Mouse (Mus musculus) hindbrain, embryonic 10.5 days (tissue): ENCODE measurements around the gene Arid5b. TPM values are rescaled to one million over a fixed set of nuclear protein-coding genes. Genes with fewer than 3 reads are reported as not detected.
A peak's percentile ranks its signal among the peaks of the same experiment; 100 is the strongest.

Source experiments
- DNase-seq: peaks from one replicate; pipeline ENCODE4 v3.0.0-alpha.2; 2017; ENCODE audit warnings: low spot score
- H3K27ac ChIP-seq: fragments of 300-500 bp; sonication (generic); 2 replicates; pipeline ENCODE4 v1.5.1; 2016; ENCODE audit warnings: mild to moderate bottlenecking, moderate library complexity
- H3K27me3 ChIP-seq: fragments of 300-500 bp; sonication (generic); 2 replicates; pipeline ENCODE4 v1.6.1; 2016; ENCODE audit warnings: mild to moderate bottlenecking; ENCODE audit not compliant: poor library complexity, insufficient read depth, severe bottlenecking
- H3K36me3 ChIP-seq: fragments of 300-500 bp; sonication (generic); 2 replicates; pipeline ENCODE4 v1.6.1; 2016; ENCODE audit warnings: mild to moderate bottlenecking, moderate library complexity
- H3K4me1 ChIP-seq: fragments of 300-500 bp; sonication (generic); replicated peaks from 2 replicates; pipeline ENCODE4 v1.6.1; 2016; ENCODE audit warnings: mild to moderate bottlenecking
- H3K4me3 ChIP-seq: fragments of 300-500 bp; sonication (generic); 2 replicates; pipeline ENCODE4 v1.5.1; 2016; ENCODE audit warnings: mild to moderate bottlenecking, moderate library complexity
- H3K9me3 ChIP-seq: fragments of 300-500 bp; sonication (generic); 2 replicates; pipeline ENCODE4 v1.6.1; 2016; ENCODE audit warnings: mild to moderate bottlenecking, moderate library complexity
- WGBS: fragments of 180-500 bp; shearing (Covaris S2); methylation state at CpG from one replicate; pipeline ENCODE4 v1.1.7; 2016; 5-methylcytosine and 5-hydroxymethylcytosine counted together
- polyA plus RNA-seq: library from polyadenylated mRNA; unstranded; fragments of >200 nt; fragmentation: Nextera tagmentation; extraction: Ambion mirVana; gene quantifications from 2 replicates; pipeline ENCODE4 v1.2.1, GENCODE M21; 2016

The Arid5b gene
- polyA plus RNA-seq, 1 experiment from 2014 or later = 14.2 TPM

DNA sequence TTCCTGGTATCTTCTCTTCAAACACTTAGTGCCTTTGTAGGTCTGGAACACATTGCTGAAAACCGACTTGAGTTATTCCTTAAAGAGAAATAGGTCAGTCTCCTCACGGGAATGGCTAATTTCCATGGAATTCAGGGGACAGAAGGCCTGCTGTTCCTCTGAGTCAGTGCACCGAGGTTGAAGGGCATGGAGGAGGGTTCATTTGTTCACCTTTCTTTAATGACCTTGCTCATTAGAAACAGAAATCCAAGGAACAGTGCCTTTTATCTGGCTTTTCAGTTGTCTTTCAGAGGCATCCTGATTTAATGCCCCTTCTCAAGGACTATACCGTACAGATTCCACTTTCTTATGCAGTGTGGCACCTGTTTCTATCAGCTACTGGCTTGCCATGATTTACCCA is 18.9 kb downstream of the Arid5b start:
- no peaks in the 10 kb centered on the region; the same call in 1 of the 2 replicates for H3K36me3 ChIP-seq
- no peak overlapping the region for H3K27ac ChIP-seq
- H3K27me3 ChIP-seq = no peaks in the 10 kb centered on the region
- H3K4me1 ChIP-seq = no peaks in the 10 kb centered on the region
- no peaks in the 10 kb centered on the region for H3K9me3 ChIP-seq
- H3K4me3 ChIP-seq = no peak overlapping the region
- 61% methylated on average over 4 of the region's 4 CpGs for WGBS
- DNase-seq = no peak

DNA sequence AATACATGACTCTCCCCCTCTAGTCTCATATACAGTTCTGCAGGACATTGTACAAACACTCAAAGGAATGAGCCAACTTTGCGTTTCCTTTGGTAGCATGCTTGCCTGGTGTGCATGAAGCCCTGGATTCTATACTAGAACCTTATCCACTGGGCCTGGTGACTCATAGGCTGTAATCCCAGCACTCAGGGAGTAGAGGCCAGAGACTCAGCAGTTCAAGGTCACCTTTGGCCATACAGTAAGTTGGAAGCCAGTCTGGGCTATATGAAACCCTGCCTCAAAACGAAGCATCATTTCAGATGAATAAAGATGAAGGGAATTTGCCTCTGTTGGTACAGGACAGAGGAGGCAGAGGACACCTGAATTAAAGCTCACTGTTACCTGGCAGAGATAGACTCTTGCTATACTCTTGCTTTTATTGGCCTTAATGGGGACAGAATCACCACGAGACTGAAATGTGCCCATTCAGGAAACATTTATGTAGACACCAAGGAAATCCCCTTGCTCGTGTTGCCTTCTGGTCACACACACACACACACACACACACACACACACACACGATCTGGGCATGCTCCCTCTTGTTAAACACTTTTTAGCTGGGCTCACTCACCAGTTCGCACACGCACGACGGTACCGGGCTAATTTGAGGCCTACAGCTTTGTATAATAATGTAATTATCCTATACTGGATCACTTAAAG is 21.0 kb downstream of the Arid5b start:
- H3K36me3 ChIP-seq = 0 out of 2 replicates have a peak, but pooled peaks cover 2% of the 10 kb centered on the region
- 92% methylated on average over 10 of the region's 10 CpGs for WGBS
- DNase-seq = no peak
- H3K9me3 ChIP-seq = no peaks in the 10 kb centered on the region
- 0 out of 2 replicates have a peak, but pooled peaks cover 5% of the 10 kb centered on the region for H3K4me1 ChIP-seq
- no peaks in the 10 kb centered on the region for H3K27me3 ChIP-seq
- no peak overlapping the region for H3K27ac ChIP-seq
- no peak overlapping the region for H3K4me3 ChIP-seq

DNA sequence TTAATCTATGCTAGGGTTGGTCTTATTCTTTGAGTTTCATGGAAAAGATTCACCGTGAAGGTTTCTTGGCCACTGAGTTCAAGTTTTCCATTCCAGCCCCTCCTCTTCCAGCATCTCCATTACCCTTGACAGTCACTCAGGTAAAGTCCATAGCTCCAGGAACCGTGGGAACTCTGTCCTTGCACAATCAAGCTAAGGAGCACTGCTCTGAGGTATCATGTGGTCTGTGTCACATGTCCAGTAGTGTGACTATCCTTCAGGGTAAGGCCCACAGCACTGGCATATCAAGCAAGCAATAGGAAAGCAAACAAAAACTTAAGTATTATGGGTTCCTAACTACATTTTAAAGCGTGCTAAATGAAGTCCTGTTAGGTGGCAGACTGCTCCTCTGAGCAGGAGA is 22.4 kb downstream of the Arid5b start:
- DNase-seq = no peak
- 88% methylated on average over 3 of the region's 3 CpGs for whole genome bisulfite sequencing
- no peak overlapping the region for H3K27ac ChIP-seq
- H3K36me3 ChIP-seq = 0 out of 2 replicates have a peak, but pooled peaks cover 5% of the 10 kb centered on the region
- no peaks in the 10 kb centered on the region for H3K27me3 ChIP-seq
- H3K9me3 ChIP-seq = no peaks in the 10 kb centered on the region
- H3K4me3 ChIP-seq = no peak overlapping the region
- 0 out of 2 replicates have a peak, but pooled peaks cover 5% of the 10 kb centered on the region for H3K4me1 ChIP-seq

DNA sequence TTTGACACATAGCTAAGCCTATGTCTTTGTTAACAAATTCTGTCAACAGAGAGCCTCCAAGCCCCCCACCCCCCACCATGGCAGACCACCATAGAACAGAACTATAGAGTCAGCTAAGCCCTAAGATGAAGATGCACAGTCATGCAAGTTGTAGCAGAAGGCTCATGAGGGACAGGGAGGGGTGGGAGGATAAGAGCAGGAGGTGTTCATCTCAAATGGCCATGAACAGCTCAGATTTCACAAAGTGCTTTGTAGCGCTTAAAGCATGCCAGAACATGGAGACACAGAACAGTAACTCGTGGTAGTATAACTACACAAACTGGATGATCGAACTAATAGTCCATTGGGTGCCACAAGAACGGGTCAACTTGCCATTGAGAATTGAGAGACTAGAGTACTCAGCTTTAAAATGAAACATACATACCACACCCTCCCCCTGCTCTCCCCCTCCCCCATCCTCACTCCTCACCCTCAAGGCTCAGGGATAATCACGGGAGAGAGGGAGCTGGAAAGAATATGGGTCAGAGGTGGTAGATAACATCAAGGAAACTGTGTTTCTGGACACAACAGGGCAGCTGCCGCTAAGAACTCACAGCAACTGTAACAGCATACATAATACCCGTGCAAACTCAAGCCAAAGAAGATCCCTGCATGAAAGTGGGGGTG is 25.0 kb downstream of the Arid5b start:
- H3K9me3 ChIP-seq = no peaks in the 10 kb centered on the region
- WGBS = 83% methylated on average over 7 of the region's 7 CpGs
- peaks cover 15% of the 10 kb centered on the region for H3K4me1 ChIP-seq
- H3K36me3 ChIP-seq = 0 out of 2 replicates have a peak, but pooled peaks cover 5% of the 10 kb centered on the region
- no peak for DNase-seq
- no peaks in the 10 kb centered on the region for H3K27me3 ChIP-seq
- H3K4me3 ChIP-seq = no peak overlapping the region
- no peak overlapping the region for H3K27ac ChIP-seq

DNA sequence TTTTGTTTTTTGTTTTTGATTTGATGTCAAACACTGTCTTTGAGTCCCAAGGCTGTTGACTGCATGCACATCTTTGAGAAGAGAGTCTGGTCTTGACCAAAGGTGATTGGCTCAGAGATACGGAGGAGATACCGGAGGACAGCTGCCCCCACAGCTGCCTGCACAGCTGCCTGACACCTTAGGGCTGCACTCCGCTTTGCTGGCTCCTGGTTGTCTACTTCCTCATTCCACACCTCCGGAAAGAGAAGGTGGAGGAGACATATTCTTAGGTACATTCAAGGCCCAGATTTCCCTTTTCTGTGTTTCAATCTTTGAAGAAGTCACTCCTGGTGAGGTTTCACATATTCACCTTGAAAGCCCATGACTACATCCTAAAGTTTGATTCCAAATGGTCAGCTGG is 25.9 kb downstream of the Arid5b start:
- H3K9me3 ChIP-seq = no peaks in the 10 kb centered on the region
- H3K27me3 ChIP-seq = no peaks in the 10 kb centered on the region
- no peak overlapping the region for H3K27ac ChIP-seq
- peaks cover 18% of the 10 kb centered on the region for H3K4me1 ChIP-seq
- DNase-seq = no peak
- WGBS = 94% methylated on average over 4 of the region's 4 CpGs
- H3K4me3 ChIP-seq = no peak overlapping the region
- 0 out of 2 replicates have a peak, but pooled peaks cover 5% of the 10 kb centered on the region for H3K36me3 ChIP-seq

DNA sequence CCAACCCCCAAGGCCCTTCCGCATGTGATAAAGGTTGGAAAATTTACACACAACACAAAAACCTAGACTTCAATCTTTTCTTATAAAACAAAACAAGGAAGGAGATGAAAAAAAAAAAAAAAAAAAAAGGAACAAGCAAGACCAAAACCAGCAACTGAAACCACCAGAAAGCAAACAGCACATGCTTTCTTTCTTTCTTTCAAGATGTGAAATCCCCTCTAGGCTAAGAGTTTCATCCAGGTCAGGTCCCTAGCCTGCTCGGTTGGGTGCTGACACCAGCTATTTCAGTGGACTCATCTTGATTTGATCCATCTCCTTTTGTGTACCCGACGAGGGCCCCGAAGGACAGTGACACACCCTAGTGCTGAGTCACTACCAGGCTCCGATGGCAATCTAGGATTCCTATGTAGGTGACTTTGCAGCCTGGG is 29.2 kb downstream of the Arid5b start:
- Histone ChIP-seq H3K27ac (peak overlapping the region; percentile 40; the same call in 1 of the 2 replicates), H3K9me3 (no peaks in the 10 kb centered on the region), H3K4me3 (no peak overlapping the region), H3K36me3 (0 out of 2 replicates have a peak, but pooled peaks cover 5% of the 10 kb centered on the region), H3K4me1 (peaks cover 18% of the 10 kb centered on the region), H3K27me3 (no peaks in the 10 kb centered on the region)
- DNase-seq = peak; percentile 4
- WGBS = 55% methylated on average over 6 of the region's 6 CpGs

DNA sequence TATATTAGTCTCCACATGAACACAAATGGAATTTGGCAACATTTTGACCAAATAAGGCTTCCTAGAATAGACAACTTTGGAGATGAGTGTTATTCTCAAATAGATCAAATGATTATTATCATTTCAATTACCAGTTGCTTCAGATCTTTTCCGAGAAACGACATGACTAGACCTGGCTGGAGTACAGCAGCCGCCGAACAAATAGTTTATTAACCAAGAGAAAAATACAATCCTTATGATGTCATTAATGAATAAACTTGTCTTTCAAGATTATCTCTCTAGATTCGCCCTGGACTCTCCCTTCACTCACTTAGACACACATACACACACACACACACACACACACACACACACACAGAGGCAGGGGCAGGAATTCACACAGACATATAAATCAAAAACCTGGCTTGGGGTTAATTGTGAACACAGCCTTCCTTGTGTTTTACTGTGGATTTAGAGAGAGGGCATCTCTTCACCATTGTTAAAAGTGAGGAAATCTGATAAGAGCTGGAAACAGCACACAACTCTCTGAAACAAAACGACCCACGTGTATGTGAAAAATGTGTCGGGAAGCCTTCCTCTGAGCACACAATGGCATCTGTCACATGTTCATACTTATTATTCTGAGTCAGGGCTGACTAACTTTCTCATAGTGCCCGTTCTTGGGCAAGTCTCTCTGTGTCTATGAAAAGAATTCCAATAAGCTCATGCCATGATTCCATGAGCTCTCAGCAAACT is 30.1 kb downstream of the Arid5b start:
- H3K36me3 ChIP-seq = 0 out of 2 replicates have a peak, but pooled peaks cover 5% of the 10 kb centered on the region
- H3K9me3 ChIP-seq = no peaks in the 10 kb centered on the region
- peak overlapping the region; percentile 47; the same call in 1 of the 2 replicates for H3K27ac ChIP-seq
- no peak overlapping the region for H3K4me3 ChIP-seq
- peaks cover 13% of the 10 kb centered on the region for H3K4me1 ChIP-seq
- WGBS = 64% methylated on average over 9 of the region's 9 CpGs
- no peaks in the 10 kb centered on the region for H3K27me3 ChIP-seq
- no peak for DNase-seq

DNA sequence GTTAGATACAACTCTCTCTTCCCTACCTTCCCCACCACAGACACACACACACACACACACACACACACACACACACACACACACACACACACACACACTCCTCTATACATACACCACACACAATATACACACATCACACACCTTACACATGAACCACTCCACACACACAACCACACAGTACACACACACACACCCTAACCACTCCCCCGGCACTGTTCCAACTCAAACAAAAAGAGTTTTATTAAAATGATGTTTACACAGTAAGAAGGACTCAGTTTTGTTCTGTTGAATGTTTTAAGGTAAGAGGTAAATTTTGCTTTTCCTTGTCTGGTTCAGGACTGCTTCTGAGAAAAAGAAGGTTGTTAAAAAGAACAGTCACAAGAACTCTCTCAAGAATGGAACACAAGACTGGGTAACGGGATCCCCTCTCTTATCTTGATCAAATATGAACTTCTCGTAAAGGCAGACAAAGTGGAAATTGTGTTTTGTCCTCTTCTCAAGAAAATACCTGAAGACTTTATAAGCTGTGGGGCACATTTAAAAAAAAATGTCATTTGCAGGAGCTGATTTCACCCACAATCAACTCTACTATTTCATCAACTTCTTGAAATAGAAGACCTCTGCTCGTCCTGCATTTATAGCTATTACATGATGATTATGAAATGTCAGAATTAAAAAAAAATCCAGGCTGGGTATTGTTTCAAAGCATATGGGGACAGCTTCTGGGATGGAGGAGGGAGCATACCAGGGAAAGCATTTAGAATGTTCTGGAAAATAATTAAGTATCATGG is 30.9 kb downstream of the Arid5b start:
- Histone ChIP-seq H3K36me3 (peaks cover 9% of the 10 kb centered on the region), H3K4me3 (no peak overlapping the region), H3K4me1 (peaks cover 13% of the 10 kb centered on the region), H3K9me3 (no peaks in the 10 kb centered on the region), H3K27me3 (no peaks in the 10 kb centered on the region), H3K27ac (no peak overlapping the region)
- DNase-seq = no peak
- WGBS = 92% methylated on average over 4 of the region's 4 CpGs

DNA sequence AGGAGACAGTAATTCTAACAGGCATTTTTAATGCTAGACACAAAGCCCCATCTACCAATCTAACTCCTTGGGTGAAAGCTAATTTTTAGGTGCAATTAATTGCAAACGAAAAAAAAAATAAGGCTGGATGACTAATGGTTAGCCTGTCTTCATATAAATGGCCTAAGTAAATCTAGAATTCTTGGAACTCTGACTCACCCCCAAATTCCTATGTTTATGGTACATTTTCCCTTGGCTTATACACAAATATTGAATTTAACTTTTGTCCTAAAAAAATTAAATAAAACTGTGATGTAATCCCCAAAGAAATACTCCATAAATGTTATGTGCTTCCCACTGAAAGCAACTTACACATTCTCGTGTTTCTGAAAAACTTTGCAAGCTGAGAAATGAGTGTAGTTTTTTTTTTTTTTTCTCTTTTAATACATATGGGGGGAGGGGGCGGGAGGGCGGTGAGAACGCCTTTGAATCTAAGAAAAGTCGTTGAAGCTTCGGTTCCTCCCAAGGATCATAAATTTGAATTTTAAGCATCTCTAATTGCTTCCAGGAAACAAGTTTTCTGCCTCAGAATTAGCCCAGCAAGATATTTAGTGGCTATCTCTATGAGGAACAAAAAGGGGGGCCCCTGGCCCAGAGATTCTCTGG is 31.8 kb downstream of the Arid5b start:
- Histone ChIP-seq H3K9me3 (no peaks in the 10 kb centered on the region), H3K27me3 (no peaks in the 10 kb centered on the region), H3K36me3 (peaks cover 14% of the 10 kb centered on the region), H3K27ac (no peak overlapping the region), H3K4me3 (no peak overlapping the region), H3K4me1 (peaks cover 13% of the 10 kb centered on the region)
- WGBS = 84% methylated on average over 7 of the region's 7 CpGs
- no peak for DNase-seq

DNA sequence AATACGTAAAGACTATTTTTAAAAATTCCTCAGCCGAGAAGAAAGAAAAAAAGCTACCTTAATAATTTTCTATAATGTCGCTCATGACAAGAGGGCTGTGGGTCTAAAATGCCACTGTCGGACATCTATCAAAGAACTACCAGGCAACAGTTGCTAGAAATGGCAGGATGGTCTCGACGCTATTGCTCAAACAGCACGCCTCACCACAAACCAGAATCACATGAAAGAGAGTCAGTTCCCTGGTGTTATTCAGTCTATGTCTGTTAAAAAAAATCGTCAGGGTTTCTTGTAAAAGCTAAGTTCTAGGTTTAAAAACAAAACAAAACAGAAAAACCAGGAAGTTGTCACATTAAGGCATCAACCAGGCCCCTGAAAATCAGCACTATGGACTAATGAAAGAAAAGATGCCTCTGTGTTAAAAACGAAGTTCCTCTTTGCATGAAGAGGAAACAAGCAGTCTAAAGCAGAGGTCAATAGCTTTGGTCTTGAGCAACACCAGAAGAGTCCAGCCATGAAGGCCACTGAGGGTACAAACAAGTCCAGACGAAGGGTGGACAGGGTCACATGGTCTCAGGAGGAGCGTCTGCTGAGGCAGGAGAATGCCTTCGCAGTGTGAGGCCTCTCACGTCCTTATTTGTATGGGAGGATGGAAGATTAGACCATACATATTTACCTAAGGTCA is 37.6 kb downstream of the Arid5b start:
- DNase-seq = no peak
- WGBS = 91% methylated on average over 13 of the region's 13 CpGs
- Histone ChIP-seq H3K27ac (no peak overlapping the region), H3K9me3 (no peaks in the 10 kb centered on the region), H3K4me1 (peaks cover 4% of the 10 kb centered on the region; the same call in 1 of the 2 replicates), H3K27me3 (no peaks in the 10 kb centered on the region), H3K4me3 (no peak overlapping the region), H3K36me3 (peaks cover 21% of the 10 kb centered on the region)

DNA sequence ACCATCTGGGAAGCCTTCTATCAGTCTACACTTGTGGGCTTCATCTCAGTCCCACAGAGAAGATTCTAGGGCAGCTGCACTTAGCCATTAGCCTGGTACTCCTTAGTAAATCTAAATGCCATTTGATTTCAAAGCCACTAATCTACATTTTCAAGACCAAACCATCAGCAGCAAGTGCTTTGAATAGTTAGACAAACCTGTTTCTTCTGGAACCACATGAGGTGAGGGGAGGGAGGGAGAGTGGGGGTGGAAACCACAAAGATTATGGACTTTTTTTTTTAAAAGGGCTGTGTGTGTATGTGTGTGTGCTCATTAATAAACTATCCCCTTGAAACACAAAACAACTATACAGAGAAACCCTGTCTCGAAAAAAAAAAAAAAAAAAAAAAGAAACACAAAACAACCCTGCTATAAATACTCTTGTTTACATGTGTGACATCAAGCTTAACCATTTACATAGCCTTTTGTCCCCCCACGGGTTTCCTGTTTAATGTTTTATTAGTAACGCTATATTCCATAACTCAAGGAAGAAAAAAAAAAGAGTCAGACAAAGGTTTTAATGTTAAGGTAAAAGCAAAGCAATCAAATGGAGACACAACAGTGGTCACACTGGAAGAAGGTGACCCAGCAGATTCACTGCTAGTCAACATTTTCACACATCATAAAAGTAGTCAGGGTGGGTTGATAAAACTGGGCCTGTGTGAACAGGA is 38.3 kb downstream of the Arid5b start:
- H3K36me3 ChIP-seq = peaks cover 25% of the 10 kb centered on the region
- H3K4me3 ChIP-seq = no peak overlapping the region
- no peak for DNase-seq
- H3K4me1 ChIP-seq = peaks cover 4% of the 10 kb centered on the region; the same call in 1 of the 2 replicates
- no peak overlapping the region for H3K27ac ChIP-seq
- WGBS = 81% methylated on average over 3 of the region's 3 CpGs
- no peaks in the 10 kb centered on the region for H3K27me3 ChIP-seq
- no peaks in the 10 kb centered on the region for H3K9me3 ChIP-seq
